Mouse (Mus musculus): Measurements from ENCODE around the gene Gm2004.
"Not testable (repeated sequence)": the region's sequence is repeated elsewhere in the genome, so short reads cannot be mapped to it uniquely, and the experiment has no call there.

The Gm2004 gene

DNA sequence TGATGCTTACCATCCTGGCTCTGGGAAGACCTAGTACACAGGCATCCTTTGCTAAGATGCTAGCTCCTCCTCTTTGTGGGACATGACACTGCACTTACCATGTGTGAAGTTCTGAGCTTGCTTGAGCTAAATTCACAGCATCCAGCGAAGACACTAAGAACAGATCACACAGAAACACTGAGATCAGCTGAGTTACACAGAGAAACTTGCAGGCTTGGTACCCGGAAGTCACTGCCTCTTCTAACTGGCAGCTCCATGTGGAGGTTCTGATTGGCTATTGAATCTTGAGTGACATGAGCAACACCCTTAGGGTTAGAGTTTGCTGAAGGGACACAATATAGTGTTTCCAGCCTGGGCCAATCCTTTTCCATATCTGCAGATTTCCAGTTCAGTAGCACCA is at the start of gene Gm2004:
Gene Gm2004, minus strand, starts transcription at position 101 of the 400 bp plus-strand sequence.
- DNase-seq (ENCODE audit: low spot score) = not testable (repeated sequence)
